Mouse (Mus musculus) MEL (cell line): Measurements from ENCODE around the gene Zfp1.

Source experiments
- CHD2 ChIP-seq: IDR thresholded peaks from 2 replicates; pipeline ENCODE4 v1.6.1; 2011; ENCODE audit warnings: low read length, improper control_type of control experiment
- CTCF ChIP-seq, 3 experiments: IDR thresholded peaks in 2 of 3; conservative IDR thresholded peaks in 1 of 3; 2 replicates each; pipeline ENCODE4 v1.5.1; 2011 to 2012; ENCODE audit warnings: low read length in 3 of 3, low read depth in 2 of 3, mild to moderate bottlenecking in 2 of 3, improper control_type of control experiment in 1 of 3, inconsistent platforms in 1 of 3, mixed read lengths in 1 of 3, moderate library complexity in 1 of 3; ENCODE audit not compliant: control insufficient read depth in 1 of 3, insufficient read depth in 1 of 3, poor library complexity in 1 of 3, severe bottlenecking in 1 of 3
- GATA1 ChIP-seq: IDR thresholded peaks from 2 replicates; pipeline ENCODE4 v1.6.1; 2011; ENCODE audit warnings: low read depth, low read length, improper control_type of control experiment
- MAX ChIP-seq: IDR thresholded peaks from 2 replicates; pipeline ENCODE4 v1.6.1; 2011; ENCODE audit warnings: low read length, improper control_type of control experiment
- POLR2A ChIP-seq, 2 experiments: IDR thresholded peaks; 2 replicates each; pipeline ENCODE4 v1.6.1; 2011 to 2012; ENCODE audit warnings: low read length in 2 of 2, mild to moderate bottlenecking in 2 of 2, control low read depth in 1 of 2, improper control_type of control experiment in 1 of 2, low read depth in 1 of 2, moderate library complexity in 1 of 2; ENCODE audit not compliant: control insufficient read depth in 1 of 2, insufficient read depth in 1 of 2, poor library complexity in 1 of 2

DNA sequence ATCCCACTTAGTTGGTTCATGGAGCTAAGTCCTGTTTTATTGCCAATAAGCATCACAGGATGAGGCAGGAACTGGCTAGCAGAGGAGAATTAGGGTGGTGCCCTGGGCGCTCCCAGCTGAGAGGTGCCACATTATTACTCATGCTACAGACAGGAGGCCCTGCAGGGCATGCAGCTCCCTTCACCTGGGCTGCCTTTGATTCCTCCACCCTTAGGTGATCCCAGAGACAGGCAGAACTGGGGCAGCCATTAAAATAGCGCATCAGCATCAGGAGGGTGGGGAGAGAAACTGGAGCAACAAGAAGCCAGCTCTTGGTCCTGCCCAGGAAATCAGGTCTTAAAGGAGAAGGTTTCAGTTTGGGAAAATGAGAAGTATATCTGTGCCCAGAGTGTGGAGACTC lies 38.2 kb upstream of the Zfp1 start:
- TF ChIP-seq CTCF (IDR thresholded peaks at IDR 0.05 in 2 of 3, conservative IDR thresholded peaks at IDR 0.05 in 1 of 3; ENCODE audit: control insufficient read depth in 1 of 3, insufficient read depth in 1 of 3, low read depth in 2 of 3, low read length in 3 of 3, poor library complexity in 1 of 3, severe bottlenecking in 1 of 3) (no peak), CHD2 (no peak), GATA1 (no peak), POLR2A (IDR thresholded peaks at IDR 0.05; ENCODE audit: control insufficient read depth in 1 of 2, insufficient read depth in 1 of 2, low read depth in 1 of 2, low read length in 2 of 2, poor library complexity in 1 of 2) (no peak), MAX (no peak)
